Mouse (Mus musculus) ovary, postnatal 10 days (tissue): Measurements from ENCODE around the gene Cdc34b.
"Not testable (repeated sequence)": the region's sequence is repeated elsewhere in the genome, so short reads cannot be mapped to it uniquely, and the experiment has no call there.

Source experiments
- DNase-seq: peaks from one replicate; pipeline ENCODE4 v3.0.0; 2022; ENCODE audit warnings: low spot score

Cdc34b gene

GRCm38 (mm10) chr11:94741732-94742272 lies at the start of gene Cdc34b:
Gene Cdc34b, plus strand, starts transcription at chr11:94741782.
- DNase-seq, result no peak

- DNase-seq, result not testable (repeated sequence)
Measured at GRCm38 (mm10) chr11:94692502-94692901, 49.1 kb upstream of the Cdc34b start.

- DNase-seq, result no peak
Measured at GRCm38 (mm10) chr11:94695508-94695907, 46.1 kb upstream of the Cdc34b start.

- DNase-seq, result no peak
Measured at GRCm38 (mm10) chr11:94697140-94697539, 44.4 kb upstream of the Cdc34b start.

GRCm38 (mm10) chr11:94697703-94698464 lies 43.7 kb upstream of the Cdc34b start:
- no peak for DNase-seq

GRCm38 (mm10) chr11:94699399-94699798 lies 42.2 kb upstream of the Cdc34b start:
- no peak for DNase-seq

- no peak for DNase-seq
Measured at GRCm38 (mm10) chr11:94701401-94702215, 40.0 kb upstream of the Cdc34b start.

- DNase-seq, result no peak
Measured at GRCm38 (mm10) chr11:94702216-94702610, 39.4 kb upstream of the Cdc34b start.

- DNase-seq, result no peak
Measured at GRCm38 (mm10) chr11:94704020-94704419, 37.6 kb upstream of the Cdc34b start.

GRCm38 (mm10) chr11:94704472-94704871 lies 37.1 kb upstream of the Cdc34b start, which contains the start of gene Gm11541:
Gene Gm11541, minus strand, starts transcription at chr11:94704499.
- no peak for DNase-seq

GRCm38 (mm10) chr11:94713246-94713860 lies 28.2 kb upstream of the Cdc34b start:
- DNase-seq, result no peak

GRCm38 (mm10) chr11:94715622-94716021 lies 26.0 kb upstream of the Cdc34b start:
- no peak for DNase-seq

GRCm38 (mm10) chr11:94716754-94717153 lies 24.8 kb upstream of the Cdc34b start:
- DNase-seq, result no peak

GRCm38 (mm10) chr11:94717239-94717638 lies 24.3 kb upstream of the Cdc34b start:
- no peak for DNase-seq

GRCm38 (mm10) chr11:94718113-94718909 lies 23.3 kb upstream of the Cdc34b start:
- no peak for DNase-seq

- no peak for DNase-seq
Measured at GRCm38 (mm10) chr11:94719216-94719615, 22.4 kb upstream of the Cdc34b start.

GRCm38 (mm10) chr11:94727306-94727705 lies 14.3 kb upstream of the Cdc34b start:
- DNase-seq, result no peak

- DNase-seq, result no peak
Measured at GRCm38 (mm10) chr11:94728545-94728944, 13.0 kb upstream of the Cdc34b start.

GRCm38 (mm10) chr11:94729565-94729964 lies 12.0 kb upstream of the Cdc34b start:
- DNase-seq, result no peak

GRCm38 (mm10) chr11:94730261-94730660 lies 11.3 kb upstream of the Cdc34b start:
- peak; percentile 41 for DNase-seq

- DNase-seq, result no peak
Measured at GRCm38 (mm10) chr11:94731229-94731628, 10.4 kb upstream of the Cdc34b start.

GRCm38 (mm10) chr11:94732773-94733172 lies 8.8 kb upstream of the Cdc34b start:
- DNase-seq, result no peak
